Mouse (Mus musculus) left cerebral cortex, postnatal 4 days (tissue): ENCODE results near the gene Stim1. TPM values are rescaled to one million over a fixed set of nuclear protein-coding genes. Genes with fewer than 3 reads are reported as not detected.
"Not testable (repeated sequence)": the region's sequence is repeated elsewhere in the genome, so short reads cannot be mapped to it uniquely, and the experiment has no call there.

Source experiments
- DNase-seq: peaks from one replicate; pipeline ENCODE4 v3.0.0-alpha.2; 2022
- intact Hi-C: fragments of 180-260 bp; cut with DNase I; formaldehyde crosslinking; loops from one replicate; pipeline ENCODE4 v1.15.1; 2025
- total RNA-seq, 2 experiments: library from RNA; stranded (reverse); gene quantifications; 2 replicates each; pipeline ENCODE4 v1.2.3; 2021

Gene Stim1
- total RNA-seq, 2 experiments from 2014 or later = 43.5 to 45.7 TPM

GRCm38 (mm10) chr7:102348681-102349080 is 81.1 kb downstream of the Stim1 start:
- no peak for DNase-seq
- intact Hi-C loops = no loop called here

DNA sequence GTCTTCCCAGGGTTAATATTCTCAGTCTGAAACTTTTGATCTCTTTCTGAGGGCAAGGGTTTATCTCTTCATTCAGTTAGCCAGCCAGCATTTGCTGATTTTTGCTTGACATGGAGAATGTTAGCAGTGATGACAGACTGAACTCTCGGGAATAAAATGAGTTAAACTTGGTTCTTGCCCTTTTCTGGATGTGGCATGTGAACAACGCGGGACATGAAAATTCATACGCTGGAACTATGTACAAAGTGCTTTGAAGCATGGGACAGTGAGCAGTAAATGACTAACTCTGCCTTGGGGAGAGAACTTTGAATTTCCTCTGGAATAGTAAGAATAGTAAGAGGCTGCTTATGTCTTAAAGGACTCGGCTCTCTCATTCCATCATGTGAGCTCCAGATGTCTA is 81.6 kb downstream of the Stim1 start:
- intact Hi-C loops = no loop called here
- no peak for DNase-seq

GRCm38 (mm10) chr7:102353420-102353819 is 85.8 kb downstream of the Stim1 start:
- intact Hi-C loops = loop anchor here (10.0 kb wide), 1 partner anchor 61 kb away; no protein-coding TSS in a partner anchor
- DNase-seq = no peak

DNA sequence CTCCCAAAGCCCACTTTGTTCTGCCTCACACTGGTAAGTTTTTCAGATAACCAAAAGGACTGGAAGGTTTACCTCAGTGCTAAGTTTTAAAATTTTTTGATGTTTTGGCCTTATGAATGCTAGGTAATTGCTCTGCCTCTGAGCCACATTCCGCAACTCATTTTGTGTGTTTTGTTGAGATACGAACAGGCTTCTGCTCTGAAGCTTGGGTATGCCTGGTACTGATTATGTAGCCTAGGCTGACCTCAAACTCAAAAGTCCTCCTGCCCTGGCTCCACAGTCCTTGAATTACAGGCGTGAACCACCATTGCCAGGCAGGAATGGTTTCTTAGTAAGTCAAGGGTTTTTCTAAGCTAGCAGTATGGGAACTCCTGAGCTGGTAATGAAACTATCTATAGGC is 90.5 kb downstream of the Stim1 start:
- intact Hi-C loops = loop anchor here (10.0 kb wide), 1 partner anchor 57 kb away; no protein-coding TSS in a partner anchor
- no peak for DNase-seq

- DNase-seq = no peak
- intact Hi-C loops = no loop called here
Measured at GRCm38 (mm10) chr7:102361297-102361696, 93.7 kb downstream of the Stim1 start.

GRCm38 (mm10) chr7:102363853-102364252 is 96.2 kb downstream of the Stim1 start:
- intact Hi-C loops = no loop called here
- DNase-seq = no peak

DNA sequence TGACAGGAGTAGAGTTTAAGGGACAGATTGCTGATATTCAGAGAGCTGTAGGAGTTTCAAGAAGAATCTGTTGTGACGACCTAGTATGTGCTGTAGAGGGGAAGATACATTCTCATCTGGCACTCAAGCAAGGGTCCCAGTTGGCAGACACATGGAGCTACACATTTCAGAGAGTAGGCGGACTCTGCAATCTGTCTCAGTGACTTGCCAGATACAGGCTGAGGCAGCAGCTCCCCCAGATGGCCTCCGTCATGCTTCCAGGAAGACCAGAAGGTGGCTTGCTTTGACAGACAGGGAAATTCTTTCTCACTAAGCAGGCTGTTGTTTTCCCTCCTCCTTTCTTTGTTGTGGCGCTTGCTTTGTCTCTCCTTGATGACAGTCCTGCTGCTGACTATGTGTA is 102.1 kb downstream of the Stim1 start:
- intact Hi-C loops = no loop called here
- peak; percentile 77 for DNase-seq

GRCm38 (mm10) chr7:102370526-102370925 is 102.9 kb downstream of the Stim1 start:
- no peak for DNase-seq
- intact Hi-C loops = no loop called here

DNA sequence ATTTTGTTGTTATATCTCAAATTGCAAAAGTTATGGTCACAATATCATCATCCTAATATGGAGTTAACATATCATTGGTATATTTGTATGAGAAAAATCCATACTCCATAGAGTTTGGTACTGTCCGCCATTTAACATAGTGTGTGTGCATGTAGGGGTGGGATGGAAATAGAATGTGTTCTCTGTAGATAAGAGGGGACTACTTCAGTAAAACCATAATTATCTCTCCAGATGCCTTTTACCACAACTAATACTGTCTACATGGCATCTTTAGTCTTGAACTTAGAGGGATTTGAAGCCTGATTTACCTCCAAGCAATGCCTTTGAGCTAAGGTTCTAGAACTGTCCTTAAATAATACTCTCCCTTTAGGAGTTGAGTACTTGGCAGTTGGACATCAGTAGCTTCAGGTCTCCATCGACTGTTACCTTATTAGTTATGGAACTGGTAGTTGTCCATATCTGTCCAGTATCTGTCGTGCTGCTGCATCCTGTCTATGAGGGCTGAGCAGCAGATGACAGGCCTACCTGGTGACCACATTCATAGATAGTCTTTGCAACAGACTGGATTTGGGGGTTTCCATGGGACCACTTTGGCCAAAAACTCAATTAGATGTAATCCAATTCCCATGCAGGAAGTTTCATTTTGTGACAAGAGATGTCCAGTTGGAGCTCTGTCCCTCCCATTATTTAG is 105.9 kb downstream of the Stim1 start:
- intact Hi-C loops = no loop called here
- DNase-seq = no peak

DNA sequence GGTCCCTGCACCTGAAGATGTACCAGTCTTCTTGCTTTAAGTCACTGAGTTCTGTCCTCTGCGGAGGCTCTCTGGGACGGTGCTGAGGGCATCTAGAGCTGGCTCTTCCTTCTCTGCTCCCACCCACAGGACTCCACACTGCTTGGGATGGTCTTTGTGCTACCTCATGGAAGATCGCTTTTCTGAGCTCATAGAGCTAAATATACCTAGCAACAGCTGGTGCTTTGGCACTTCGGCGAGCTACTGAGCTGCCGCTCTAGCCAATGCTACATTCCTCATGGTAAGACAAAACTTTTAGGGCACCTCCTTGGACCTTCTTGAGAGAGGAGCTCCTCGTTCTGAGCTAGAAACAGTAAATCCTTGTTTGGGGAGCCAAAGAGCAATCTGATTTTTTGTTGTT is 115.6 kb downstream of the Stim1 start:
- no peak for DNase-seq
- intact Hi-C loops = no loop called here

DNA sequence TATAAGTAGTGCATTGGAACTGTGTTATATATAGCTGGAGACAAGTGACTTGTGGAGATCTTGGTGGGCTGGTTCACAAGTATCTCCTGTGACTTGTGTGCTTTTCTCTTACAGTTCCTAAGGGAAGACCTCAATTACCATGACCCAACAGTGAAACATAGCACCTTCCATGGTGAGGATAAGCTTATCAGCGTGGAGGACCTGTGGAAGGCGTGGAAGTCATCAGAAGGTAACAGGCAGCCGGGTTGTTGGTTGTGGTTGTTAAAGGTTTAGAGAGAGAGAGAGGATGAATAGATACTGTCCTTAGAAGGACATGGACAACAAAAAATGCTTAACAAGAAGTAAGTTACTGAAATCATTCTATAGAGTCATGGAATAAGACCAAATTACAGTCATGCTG is 118.4 kb downstream of the Stim1 start:
- intact Hi-C loops = no loop called here

GRCm38 (mm10) chr7:102389082-102389481 is 121.5 kb downstream of the Stim1 start:
- DNase-seq = no peak
- intact Hi-C loops = no loop called here

More for the DNA sequence above, 118.4 kb downstream of the Stim1 start:
- no peak for DNase-seq

DNA sequence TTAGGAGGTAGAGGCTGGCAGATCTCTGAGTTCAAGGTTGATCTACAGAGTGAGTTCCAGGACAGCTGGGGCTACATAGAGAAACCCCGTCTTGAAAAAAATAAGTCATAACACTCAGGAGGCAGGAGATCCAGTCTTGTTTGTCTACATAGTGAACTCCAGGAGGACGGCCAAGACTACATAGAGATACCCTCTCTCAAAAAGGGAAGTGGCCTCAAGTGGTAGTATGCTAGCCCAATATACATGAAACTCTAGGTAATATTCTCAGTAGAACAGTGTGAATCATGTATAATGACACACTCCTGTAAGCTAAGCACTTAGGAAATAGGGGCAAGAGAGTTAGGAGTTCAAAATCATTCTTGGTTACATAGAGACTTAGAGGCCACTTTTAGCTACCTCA is 126.3 kb downstream of the Stim1 start:
- intact Hi-C loops = no loop called here
- DNase-seq = no peak

- DNase-seq = no peak
Measured at GRCm38 (mm10) chr7:102395894-102396293, 128.3 kb downstream of the Stim1 start.

GRCm38 (mm10) chr7:102396331-102396730 is 128.7 kb downstream of the Stim1 start:
- intact Hi-C loops = no loop called here
- no peak for DNase-seq

More at GRCm38 (mm10) chr7:102395894-102396293, 128.3 kb downstream of the Stim1 start:
- intact Hi-C loops = no loop called here

GRCm38 (mm10) chr7:102399180-102399731 is 131.7 kb downstream of the Stim1 start:
- no peak for DNase-seq
- intact Hi-C loops = no loop called here

GRCm38 (mm10) chr7:102404118-102404517 is 136.5 kb downstream of the Stim1 start:
- intact Hi-C loops = no loop called here
- DNase-seq = no peak

GRCm38 (mm10) chr7:102407440-102407839 is 139.8 kb downstream of the Stim1 start:
- intact Hi-C loops = no loop called here

DNA sequence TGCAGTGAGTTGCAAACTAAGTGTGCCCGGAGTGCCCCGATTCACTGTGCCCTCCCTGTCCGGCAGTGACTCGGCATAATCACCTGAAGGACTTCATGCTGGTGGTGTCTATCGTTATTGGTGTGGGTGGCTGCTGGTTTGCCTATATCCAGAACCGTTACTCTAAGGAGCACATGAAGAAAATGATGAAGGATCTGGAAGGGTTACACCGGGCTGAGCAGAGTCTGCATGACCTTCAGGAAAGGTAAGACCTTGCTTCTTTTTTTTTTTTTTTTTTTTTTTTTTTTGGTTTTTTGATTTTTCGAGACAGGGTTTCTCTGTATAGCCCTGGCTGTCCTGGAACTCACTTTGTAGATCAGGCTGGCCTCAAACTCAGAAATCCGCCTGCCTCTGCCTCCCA is 147.7 kb downstream of the Stim1 start:
- intact Hi-C loops = loop anchor here (5.0 to 10.0 kb wide), 2 partner anchors 60 to 148 kb away; partner anchors contain the start of gene Stim1
- DNase-seq = not testable (repeated sequence)

More at GRCm38 (mm10) chr7:102407440-102407839, 139.8 kb downstream of the Stim1 start:
- no peak for DNase-seq

DNA sequence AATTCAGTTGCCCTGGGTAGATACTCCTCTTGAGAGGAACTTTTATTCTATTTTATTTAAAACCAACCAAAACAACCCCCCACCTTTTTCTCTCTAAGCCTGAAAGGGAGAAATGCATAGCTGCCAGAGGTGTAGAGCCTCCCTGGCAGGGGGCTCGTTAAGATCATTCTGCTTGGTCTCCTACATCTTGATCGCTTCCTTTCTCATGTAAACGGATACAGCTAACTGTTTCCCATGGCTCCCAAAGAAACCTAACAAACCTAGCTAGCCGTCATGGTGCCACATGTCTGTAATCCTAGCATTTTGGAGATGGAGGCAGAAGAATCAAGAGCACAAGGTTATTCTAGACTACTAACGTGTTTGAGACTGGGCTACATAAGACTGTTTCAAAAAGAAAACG is 148.2 kb downstream of the Stim1 start:
- DNase-seq = no peak
- intact Hi-C loops = loop anchor here (5.0 to 10.0 kb wide), 2 partner anchors 61 to 149 kb away; partner anchors contain the start of gene Stim1

DNA sequence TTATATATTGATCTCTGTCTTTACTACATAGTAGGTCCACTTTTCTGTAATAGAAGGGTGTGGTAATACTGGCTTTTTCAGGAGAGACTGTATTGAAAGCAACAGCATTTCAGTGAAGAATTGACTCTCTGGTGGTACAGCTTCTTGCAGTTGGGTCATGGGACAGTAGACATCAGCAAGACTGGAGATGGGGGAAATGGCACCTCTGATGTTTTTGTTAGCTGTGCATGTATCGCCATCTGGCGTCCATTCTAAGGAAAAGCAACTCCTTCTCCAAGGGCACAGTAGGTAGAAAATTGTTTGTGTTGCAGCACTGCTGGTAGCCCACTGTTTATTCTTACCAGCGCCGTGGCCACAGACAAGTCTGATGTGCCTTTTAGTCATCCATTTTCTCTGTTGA is 149.8 kb downstream of the Stim1 start:
- intact Hi-C loops = loop anchor here (5.0 to 10.0 kb wide), 2 partner anchors 63 to 150 kb away; partner anchors contain the start of gene Stim1
- peak; percentile 16 for DNase-seq

- no peak for DNase-seq
- intact Hi-C loops = no loop called here
Measured at GRCm38 (mm10) chr7:102422036-102422435, 154.4 kb downstream of the Stim1 start.
